Mouse (Mus musculus) liver, postnatal 0 days (tissue): ENCODE measurements around the gene Fam3c. TPM values are rescaled to one million over a fixed set of nuclear protein-coding genes. Genes with fewer than 3 reads are reported as not detected.
"Not testable (repeated sequence)": the region's sequence is repeated elsewhere in the genome, so short reads cannot be mapped to it uniquely, and the experiment has no call there.

Experiments used
- ATAC-seq: fragments of 200-750 bp; cut with Nextera tagmentation; 2 replicates; pipeline ENCODE4 v1.8.0; 2017; ENCODE audit warnings: mild to moderate bottlenecking, moderate library complexity
- DNase-seq: peaks from one replicate; pipeline ENCODE4 v3.0.0-alpha.2; 2016
- H3K27ac ChIP-seq: fragments of 300-500 bp; sonication (generic); 2 replicates; pipeline ENCODE4 v1.5.1; 2014; ENCODE audit warnings: antibody characterized with exemption, moderate library complexity, mild to moderate bottlenecking, low read depth
- H3K27me3 ChIP-seq: fragments of 300-500 bp; sonication (generic); 2 replicates; pipeline ENCODE4 v1.6.1; 2014; ENCODE audit warnings: low read length, control low read depth, mixed read lengths; ENCODE audit not compliant: insufficient read depth
- H3K36me3 ChIP-seq: fragments of 300-500 bp; sonication (generic); replicated peaks from 2 replicates; pipeline ENCODE4 v1.6.1; 2014; ENCODE audit warnings: mild to moderate bottlenecking, control low read depth, low read length, moderate library complexity, mixed read lengths; ENCODE audit not compliant: insufficient read depth
- H3K4me1 ChIP-seq: fragments of 300-500 bp; sonication (generic); 2 replicates; pipeline ENCODE4 v1.6.1; 2014; ENCODE audit warnings: antibody characterized with exemption, mild to moderate bottlenecking, control low read depth; ENCODE audit not compliant: insufficient read depth
- H3K4me2 ChIP-seq: fragments of 300-500 bp; sonication (generic); 2 replicates; pipeline ENCODE4 v1.6.1; 2014; ENCODE audit warnings: low read depth, mild to moderate bottlenecking, low read length, moderate library complexity, mixed read lengths
- H3K4me3 ChIP-seq: fragments of 300-500 bp; sonication (generic); 2 replicates; pipeline ENCODE4 v1.5.1; 2014; ENCODE audit warnings: low read depth, low read length
- H3K9ac ChIP-seq: fragments of 300-500 bp; sonication (generic); replicated peaks from 2 replicates; pipeline ENCODE4 v1.6.1; 2014; ENCODE audit warnings: mild to moderate bottlenecking, moderate library complexity
- H3K9me3 ChIP-seq: fragments of 300-500 bp; sonication (generic); 2 replicates; pipeline ENCODE4 v1.6.1; 2016; ENCODE audit warnings: mild to moderate bottlenecking, control low read depth, low read length, mixed read lengths
- CTCF ChIP-seq: sonication (generic); IDR thresholded peaks from 2 replicates; pipeline ENCODE4 v1.5.1; 2016; ENCODE audit warnings: antibody characterized with exemption, low read depth
- EP300 ChIP-seq: IDR thresholded peaks from 2 replicates; pipeline ENCODE4 v1.6.1; 2016; ENCODE audit warnings: antibody characterized with exemption, low read depth, mild to moderate bottlenecking
- WGBS: fragments of 180-500 bp; shearing (Covaris S2); extraction: QIAGEN DNeasy Blood & Tissue Kit; methylation state at CpG from one replicate; pipeline ENCODE4 v1.1.7; 2014; ENCODE audit not compliant: insufficient replicate concordance; 5-methylcytosine and 5-hydroxymethylcytosine counted together
- polyA plus RNA-seq: library from polyadenylated mRNA; unstranded; fragments of >200 nt; fragmentation: Nextera tagmentation; extraction: Ambion mirVana; gene quantifications from 2 replicates; pipeline ENCODE4 v1.2.1, GENCODE M21; 2015

Fam3c gene
- polyA plus RNA-seq, 1 experiment from 2014 or later = 32.6 TPM

DNA sequence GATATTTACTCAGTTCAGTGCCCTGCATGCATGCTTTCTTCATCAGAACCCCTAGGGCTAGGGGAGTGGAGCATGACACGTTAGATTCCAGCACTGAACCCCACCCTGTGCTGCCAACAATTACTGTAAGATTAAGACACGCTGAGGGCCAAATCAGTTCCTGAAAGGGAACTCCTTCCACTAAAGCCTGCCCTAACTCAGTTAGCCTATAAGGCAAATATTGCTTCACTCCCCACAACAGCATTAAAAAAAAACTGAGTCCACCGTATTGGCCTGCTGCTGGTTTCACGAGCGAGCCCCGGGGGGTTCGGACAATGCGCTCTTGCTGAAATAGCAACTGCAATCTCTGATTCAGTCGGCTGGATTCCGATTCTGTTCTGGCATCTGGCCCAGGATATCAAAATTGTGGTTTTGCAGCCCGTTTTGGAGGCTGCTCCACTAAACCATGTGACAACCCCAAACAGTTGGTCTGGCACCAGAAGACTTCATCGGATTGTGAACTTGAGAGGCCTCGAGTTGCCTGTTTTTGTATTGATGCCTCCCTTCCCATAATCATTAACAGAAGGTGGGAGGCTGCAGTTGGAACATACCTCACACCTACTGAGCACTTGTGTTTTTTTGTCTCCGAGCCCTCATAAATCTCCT lies 75.7 kb downstream of the Fam3c start:
- peak; percentile 93 for ATAC-seq
- 50% methylated on average over 14 of the region's 14 CpGs for WGBS
- Histone ChIP-seq H3K4me3 (peak overlapping the region; percentile 21; the same call in 1 of the 2 replicates), H3K4me2 (peak overlapping the region; percentile 29), H3K4me1 (peaks cover 10% of the 10 kb centered on the region), H3K9ac (no peak overlapping the region), H3K27ac (peak overlapping the region; percentile 60), H3K27me3 (no peaks in the 10 kb centered on the region), H3K9me3 (no peaks in the 10 kb centered on the region), H3K36me3 (no peaks in the 10 kb centered on the region)
- DNase-seq = peak; percentile 53
- no peak; the same call in 1 of the 2 replicates for TF ChIP-seq EP300
- no peak for TF ChIP-seq CTCF

DNA sequence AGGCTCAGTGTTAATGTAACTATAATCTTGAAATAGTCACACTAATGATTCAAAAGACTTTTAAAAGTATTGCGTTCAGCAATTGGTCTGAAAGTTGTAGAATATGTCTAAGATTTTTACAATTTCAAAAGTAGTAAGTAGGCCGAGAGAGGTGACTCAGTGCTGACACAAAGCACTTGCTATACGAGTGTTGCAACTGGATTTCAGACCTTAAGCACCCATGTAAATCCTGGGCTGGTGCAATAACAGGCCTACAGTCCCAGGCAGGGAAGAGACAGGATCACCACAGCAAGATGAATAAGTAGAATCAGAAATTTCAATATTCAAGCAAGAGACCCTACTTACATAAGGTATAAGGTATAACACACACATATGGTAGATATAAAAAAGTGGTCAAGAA lies 78.1 kb downstream of the Fam3c start:
- Histone ChIP-seq H3K9me3 (no peaks in the 10 kb centered on the region), H3K4me2 (no peak overlapping the region), H3K27ac (no peak overlapping the region), H3K9ac (no peak overlapping the region), H3K27me3 (no peaks in the 10 kb centered on the region), H3K36me3 (no peaks in the 10 kb centered on the region), H3K4me1 (peaks cover 9% of the 10 kb centered on the region), H3K4me3 (no peak overlapping the region)
- TF ChIP-seq CTCF (no peak), EP300 (no peak)
- 77% methylated on average over 3 of the region's 3 CpGs for WGBS
- ATAC-seq (no peak), DNase-seq (no peak)

DNA sequence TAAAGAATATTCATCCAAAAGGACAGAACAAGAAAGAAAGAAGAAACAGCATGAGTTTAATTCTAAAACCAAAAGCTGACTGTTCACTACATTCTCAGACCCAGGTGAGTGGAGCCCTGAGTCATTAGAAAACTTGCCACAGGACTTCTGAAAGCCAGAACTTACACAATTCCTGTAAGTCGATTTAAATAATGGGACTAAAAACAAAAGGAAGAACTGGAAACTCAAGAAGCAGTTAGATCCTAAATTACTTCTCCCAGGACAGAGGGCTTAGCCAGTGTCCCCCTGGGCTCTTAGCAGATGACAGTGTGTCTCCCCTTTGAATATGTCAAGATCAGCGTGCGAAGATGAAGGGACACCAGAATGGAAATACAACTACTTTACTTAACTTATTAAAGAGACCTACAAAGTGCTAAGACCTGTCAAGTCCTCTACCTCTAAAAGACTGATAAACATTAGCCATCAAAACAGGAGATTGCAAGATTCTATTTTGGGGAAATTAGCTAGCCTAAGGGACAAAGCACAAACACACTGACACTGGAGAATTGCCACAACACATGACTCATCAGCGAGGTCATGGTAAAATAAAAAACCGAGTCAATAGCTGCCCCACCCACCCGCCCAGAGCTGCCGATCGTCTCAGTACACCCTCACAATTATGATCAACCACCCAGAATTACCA lies 86.1 kb downstream of the Fam3c start:
- no peaks in the 10 kb centered on the region for H3K4me1 ChIP-seq
- H3K9me3 ChIP-seq = no peaks in the 10 kb centered on the region
- ATAC-seq (peak; percentile 55), DNase-seq (no peak)
- whole genome bisulfite sequencing = 60% methylated on average over 8 of the region's 8 CpGs
- TF ChIP-seq EP300 (no peak), CTCF (no peak)
- no peaks in the 10 kb centered on the region for H3K27me3 ChIP-seq
- H3K9ac ChIP-seq = no peak overlapping the region
- H3K4me3 ChIP-seq = no peak overlapping the region
- no peak overlapping the region for H3K27ac ChIP-seq
- H3K36me3 ChIP-seq = no peaks in the 10 kb centered on the region
- H3K4me2 ChIP-seq = no peak overlapping the region

DNA sequence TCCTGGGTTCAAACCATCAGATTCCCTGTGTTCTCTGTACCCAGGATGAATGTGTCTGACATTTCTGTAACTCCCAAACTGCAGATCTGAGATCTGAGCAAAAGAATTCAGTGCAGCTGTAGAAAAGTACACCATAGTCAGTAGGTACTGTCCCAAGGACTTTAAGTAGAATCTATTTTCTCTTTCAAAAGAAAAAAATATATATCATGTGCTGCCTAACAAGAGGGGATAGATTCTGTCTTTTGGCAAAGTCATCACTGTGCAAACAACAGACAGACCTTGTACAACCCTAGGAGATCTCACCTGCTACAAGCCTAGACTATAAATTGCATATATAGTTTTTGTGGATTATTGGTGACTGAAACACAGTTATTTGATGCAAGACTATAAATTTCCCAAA lies 87.4 kb downstream of the Fam3c start:
- Histone ChIP-seq H3K27ac (no peak overlapping the region), H3K36me3 (no peaks in the 10 kb centered on the region), H3K4me1 (no peaks in the 10 kb centered on the region), H3K4me3 (no peak overlapping the region), H3K27me3 (no peaks in the 10 kb centered on the region), H3K9ac (no peak overlapping the region), H3K9me3 (no peaks in the 10 kb centered on the region), H3K4me2 (no peak overlapping the region)
- ATAC-seq (no peak), DNase-seq (no peak)
- no peak for TF ChIP-seq EP300
- TF ChIP-seq CTCF = no peak

DNA sequence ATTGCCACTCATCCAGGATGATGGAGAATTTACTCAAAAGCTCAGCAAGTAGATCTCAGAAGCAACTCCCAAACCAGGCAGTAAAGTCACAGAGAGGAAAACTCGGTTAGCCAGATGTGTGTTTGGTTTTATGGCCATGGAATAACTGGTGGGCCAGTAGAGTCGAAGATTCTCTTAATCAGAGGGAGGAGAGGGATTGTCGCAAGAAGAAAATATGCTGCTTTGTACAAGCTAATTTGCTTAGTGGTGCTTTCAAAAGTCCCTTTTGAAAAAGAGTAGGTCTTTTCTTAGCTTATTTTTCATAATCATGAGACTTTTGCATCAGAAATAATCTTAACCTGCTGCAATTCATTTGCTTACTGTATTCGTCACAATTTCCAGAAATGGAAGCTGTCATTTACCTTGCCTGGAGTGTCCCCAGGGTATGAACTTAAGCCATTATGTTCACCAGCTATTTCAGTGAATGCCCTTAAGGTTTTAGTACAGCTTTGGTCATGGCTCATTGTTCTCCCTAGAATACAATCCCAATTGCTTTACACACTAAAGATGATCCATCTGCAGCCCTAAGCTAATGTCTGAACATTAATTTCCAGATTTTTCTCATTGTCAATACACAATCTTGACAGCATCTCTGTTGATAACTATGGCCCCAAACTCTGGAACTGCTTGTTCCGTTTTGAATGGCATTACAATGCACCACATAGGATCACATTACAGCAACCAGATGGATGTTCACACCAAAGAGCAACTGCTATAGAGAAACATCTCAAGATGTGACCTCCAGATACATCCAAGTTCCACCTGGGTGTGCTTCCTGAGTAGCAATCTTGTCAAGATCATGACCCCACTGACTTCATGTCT lies 88.0 kb downstream of the Fam3c start:
- Histone ChIP-seq H3K4me2 (no peak overlapping the region), H3K9ac (no peak overlapping the region), H3K9me3 (no peaks in the 10 kb centered on the region), H3K4me1 (no peaks in the 10 kb centered on the region), H3K36me3 (no peaks in the 10 kb centered on the region), H3K27me3 (no peaks in the 10 kb centered on the region), H3K27ac (no peak overlapping the region), H3K4me3 (no peak overlapping the region)
- 71% methylated on average over 5 of the region's 5 CpGs for WGBS
- ATAC-seq = no peak
- TF ChIP-seq CTCF (no peak), EP300 (no peak)
- DNase-seq = no peak

DNA sequence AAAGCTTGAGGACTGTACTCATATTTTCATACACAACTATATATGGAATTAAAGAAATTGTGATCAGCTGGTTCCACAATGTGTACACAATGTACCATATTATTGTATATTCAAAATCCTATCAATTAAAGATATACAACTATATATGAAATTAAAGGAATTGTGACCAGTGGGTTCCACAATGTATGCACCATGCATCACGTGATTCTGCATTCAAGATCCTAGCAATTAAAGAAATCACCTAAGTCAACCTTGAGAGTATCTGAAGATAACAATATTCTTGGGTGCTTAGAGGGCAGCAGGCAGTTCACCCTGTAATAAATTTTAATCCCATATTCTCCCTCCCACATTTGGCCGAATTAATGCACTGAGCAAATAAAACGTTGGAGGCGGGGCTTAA lies 90.0 kb downstream of the Fam3c start:
- Histone ChIP-seq H3K36me3 (no peaks in the 10 kb centered on the region), H3K27me3 (no peaks in the 10 kb centered on the region), H3K27ac (no peak overlapping the region), H3K4me1 (no peaks in the 10 kb centered on the region), H3K9me3 (no peaks in the 10 kb centered on the region), H3K9ac (no peak overlapping the region), H3K4me2 (no peak overlapping the region), H3K4me3 (no peak overlapping the region)
- ATAC-seq (no peak), DNase-seq (no peak)
- TF ChIP-seq CTCF (no peak), EP300 (no peak)
- 78% methylated on average over 4 of the region's 4 CpGs for WGBS

DNA sequence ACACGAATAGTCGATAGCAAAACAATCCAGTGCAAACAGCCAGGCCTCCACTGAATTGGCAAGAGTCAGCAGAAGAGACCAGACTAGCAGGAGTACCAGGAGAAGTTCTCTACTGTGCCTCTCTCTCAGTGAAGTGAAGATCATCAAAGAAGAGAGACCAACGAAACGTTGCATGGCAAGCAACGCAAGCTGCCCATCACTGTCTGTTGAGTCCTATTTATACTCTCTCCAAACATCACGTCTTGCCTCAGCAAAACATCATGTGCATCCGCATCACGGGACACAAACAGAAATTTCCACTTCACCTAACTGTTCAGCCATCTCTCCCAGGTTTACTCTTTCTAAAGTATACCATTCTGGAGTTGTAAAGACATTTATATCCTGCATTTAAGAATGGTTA lies 91.9 kb downstream of the Fam3c start:
- not testable (repeated sequence) for H3K36me3 ChIP-seq, H3K27me3 ChIP-seq, H3K4me1 ChIP-seq, ATAC-seq, H3K9ac ChIP-seq, H3K9me3 ChIP-seq, H3K4me2 ChIP-seq, H3K4me3 ChIP-seq, H3K27ac ChIP-seq, DNase-seq
- WGBS = 75% methylated on average over 8 of the region's 8 CpGs
